Mouse (Mus musculus) hindbrain, postnatal 0 days (tissue): ENCODE measurements around the gene Atp6v1b1. TPM values are rescaled to one million over a fixed set of nuclear protein-coding genes. Genes with fewer than 3 reads are reported as not detected.
A peak's percentile ranks its signal among the peaks of the same experiment; 100 is the strongest.

Source experiments
- ATAC-seq: fragments of 200-750 bp; cut with Nextera tagmentation; 2 replicates; pipeline ENCODE4 v1.8.0; 2017; ENCODE audit warnings: mild to moderate bottlenecking, moderate TSS enrichment, moderate library complexity
- DNase-seq: peaks from one replicate; pipeline ENCODE4 v3.0.0-alpha.2; 2015; ENCODE audit warnings: low spot score
- H3K27ac ChIP-seq: fragments of 300-500 bp; sonication (generic); 2 replicates; pipeline ENCODE4 v1.5.1; 2014; ENCODE audit warnings: mild to moderate bottlenecking
- H3K27me3 ChIP-seq: fragments of 300-500 bp; sonication (generic); 2 replicates; pipeline ENCODE4 v1.6.1; 2014; ENCODE audit warnings: low read length, mixed read lengths; ENCODE audit not compliant: insufficient read depth
- H3K36me3 ChIP-seq: fragments of 300-500 bp; sonication (generic); 2 replicates; pipeline ENCODE4 v1.6.1; 2014; ENCODE audit warnings: low read length, mixed read lengths; ENCODE audit not compliant: insufficient read depth
- H3K4me1 ChIP-seq: fragments of 300-500 bp; sonication (generic); 2 replicates; pipeline ENCODE4 v1.6.1; 2014; ENCODE audit warnings: antibody characterized with exemption, low read length, mixed read lengths; ENCODE audit not compliant: insufficient read depth
- H3K4me2 ChIP-seq: fragments of 300-500 bp; sonication (generic); 2 replicates; pipeline ENCODE4 v1.6.1; 2014; ENCODE audit warnings: low read depth, mild to moderate bottlenecking, low read length, moderate library complexity, mixed read lengths
- H3K4me3 ChIP-seq: fragments of 300-500 bp; sonication (generic); 2 replicates; pipeline ENCODE4 v1.5.1; 2014; ENCODE audit warnings: low read length
- H3K9ac ChIP-seq: fragments of 300-500 bp; sonication (generic); replicated peaks from 2 replicates; pipeline ENCODE4 v1.6.1; 2014; ENCODE audit warnings: mild to moderate bottlenecking, low read length, moderate library complexity, mixed read lengths
- H3K9me3 ChIP-seq: fragments of 300-500 bp; sonication (generic); 2 replicates; pipeline ENCODE4 v1.6.1; 2016; ENCODE audit warnings: low read length, mixed read lengths
- CTCF ChIP-seq: IDR thresholded peaks from 2 replicates; pipeline ENCODE4 v1.5.1; 2016; ENCODE audit warnings: antibody characterized with exemption, control low read depth, low read depth
- WGBS: fragments of 180-500 bp; shearing (Covaris S2); extraction: QIAGEN DNeasy Blood & Tissue Kit; methylation state at CpG from one replicate; pipeline ENCODE4 v1.1.7; 2014; 5-methylcytosine and 5-hydroxymethylcytosine counted together
- polyA plus RNA-seq: library from polyadenylated mRNA; unstranded; fragments of >200 nt; fragmentation: Nextera tagmentation; extraction: Ambion mirVana; gene quantifications from 2 replicates; pipeline ENCODE4 v1.2.1, GENCODE M21; 2015
- total RNA-seq: library from RNA; depleted of rRNA; stranded (reverse); fragments of >200 nt; gene quantifications from 2 replicates; pipeline ENCODE4 v1.2.3, GENCODE M21; 2014

The Atp6v1b1 gene
- total and polyA plus RNA-seq, 2 experiments from 2014 or later = not detected

DNA sequence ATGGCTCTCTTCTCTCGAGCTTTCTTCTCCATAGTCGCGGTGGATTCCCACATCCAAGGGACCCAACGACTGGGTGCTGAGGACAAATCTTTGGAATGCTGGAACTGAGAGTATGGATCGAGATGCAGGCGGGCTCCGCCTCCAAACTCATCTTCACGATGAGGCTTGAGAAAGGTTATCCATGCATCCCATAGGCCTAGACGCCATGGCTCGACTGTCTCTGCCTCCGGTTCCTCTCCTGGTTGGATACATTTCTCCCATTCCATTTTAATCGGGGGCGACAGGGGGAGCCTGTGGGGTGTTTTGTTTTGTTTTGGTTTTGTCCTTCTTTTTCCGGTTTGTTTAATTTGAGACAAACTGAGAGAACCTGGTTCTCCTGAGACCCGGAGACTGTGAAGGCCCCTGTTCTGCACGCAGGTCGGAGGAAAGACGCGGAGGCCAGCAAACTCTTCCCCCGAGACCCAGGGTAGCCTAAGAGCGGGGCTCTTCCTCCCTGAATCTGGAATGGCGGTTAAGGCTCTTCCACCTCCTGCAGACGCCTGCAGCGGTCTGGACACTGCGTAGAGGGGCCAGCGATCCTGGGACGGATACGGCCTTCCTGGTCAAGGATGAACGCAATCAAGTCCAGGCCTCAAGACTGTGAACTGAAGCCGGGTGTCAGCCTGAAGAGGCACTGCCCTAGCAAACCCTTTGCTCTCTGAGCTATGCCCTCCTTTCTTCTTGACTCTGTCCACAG, 27.2 kb upstream of the Atp6v1b1 start:
- no peak for DNase-seq
- WGBS = 1% methylated on average over 30 of the region's 30 CpGs
- TF ChIP-seq CTCF = no peak

DNA sequence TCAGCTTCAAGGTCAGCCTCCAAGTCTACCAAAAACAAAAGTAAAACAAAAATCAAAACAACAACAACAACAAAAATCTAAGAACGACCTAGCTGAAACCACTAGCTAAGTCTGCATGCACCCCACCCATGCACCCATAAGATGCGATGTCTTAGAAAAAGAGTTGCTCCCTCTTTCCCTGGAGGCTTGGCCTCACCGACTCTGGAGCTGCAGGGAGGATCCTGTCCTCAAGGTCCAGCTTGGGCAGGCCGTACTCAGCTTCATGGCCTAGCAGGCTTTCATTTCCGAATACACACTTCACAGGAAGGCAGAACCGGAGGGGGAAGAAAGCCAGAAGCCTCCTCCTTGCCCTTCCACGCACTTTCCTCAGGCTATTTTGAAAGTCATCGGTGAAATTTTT, 25.8 kb upstream of the Atp6v1b1 start:
- no peak overlapping the region for H3K9ac ChIP-seq

More for the DNA sequence above, 27.2 kb upstream of the Atp6v1b1 start:
- H3K4me3 ChIP-seq = no peak overlapping the region
- no peaks in the 10 kb centered on the region for H3K9me3 ChIP-seq
- H3K27ac ChIP-seq = no peak overlapping the region
- no peak overlapping the region for H3K9ac ChIP-seq
- no peak for ATAC-seq
- H3K36me3 ChIP-seq = no peaks in the 10 kb centered on the region
- peaks cover 86% of the 10 kb centered on the region for H3K27me3 ChIP-seq
- no peak overlapping the region for H3K4me2 ChIP-seq
- H3K4me1 ChIP-seq = 0 out of 2 replicates have a peak, but pooled peaks cover 5% of the 10 kb centered on the region

DNA sequence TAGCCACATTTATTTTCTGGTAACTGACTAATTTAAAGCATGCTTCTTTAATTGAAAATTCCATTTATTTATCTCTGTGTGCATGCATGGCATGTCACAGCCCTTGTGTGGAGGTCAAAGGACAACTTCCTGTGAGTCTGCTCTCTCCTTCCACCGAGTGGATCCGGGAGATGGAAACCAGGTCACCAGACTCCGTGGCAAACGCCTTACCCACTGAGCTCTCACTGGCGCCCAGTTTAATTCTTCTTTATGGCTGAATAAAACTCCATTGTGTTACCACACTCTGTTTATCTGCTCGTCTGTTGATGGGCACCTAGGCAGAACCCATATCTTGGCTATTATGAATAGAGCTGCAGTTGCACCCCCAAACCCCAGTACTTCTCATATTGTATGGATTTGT, 20.3 kb upstream of the Atp6v1b1 start:
- H3K36me3 ChIP-seq = no peaks in the 10 kb centered on the region
- no peak overlapping the region for H3K9ac ChIP-seq
- H3K4me1 ChIP-seq = no peaks in the 10 kb centered on the region
- H3K27me3 ChIP-seq = peaks cover 72% of the 10 kb centered on the region
- H3K4me3 ChIP-seq = no peak overlapping the region
- 20% methylated on average over 6 of the region's 6 CpGs for WGBS
- H3K27ac ChIP-seq = no peak overlapping the region
- H3K4me2 ChIP-seq = no peak overlapping the region
- DNase-seq (no peak), ATAC-seq (no peak)
- TF ChIP-seq CTCF = no peak
- no peaks in the 10 kb centered on the region for H3K9me3 ChIP-seq

More for the DNA sequence above, 25.8 kb upstream of the Atp6v1b1 start:
- no peak for DNase-seq
- no peak for TF ChIP-seq CTCF
- 3% methylated on average over 8 of the region's 8 CpGs for WGBS
- Histone ChIP-seq H3K36me3 (no peaks in the 10 kb centered on the region), H3K27ac (no peak overlapping the region), H3K9me3 (no peaks in the 10 kb centered on the region), H3K4me2 (no peak overlapping the region), H3K4me1 (0 out of 2 replicates have a peak, but pooled peaks cover 2% of the 10 kb centered on the region), H3K4me3 (no peak overlapping the region), H3K27me3 (peaks cover 87% of the 10 kb centered on the region)
- ATAC-seq = no peak

DNA sequence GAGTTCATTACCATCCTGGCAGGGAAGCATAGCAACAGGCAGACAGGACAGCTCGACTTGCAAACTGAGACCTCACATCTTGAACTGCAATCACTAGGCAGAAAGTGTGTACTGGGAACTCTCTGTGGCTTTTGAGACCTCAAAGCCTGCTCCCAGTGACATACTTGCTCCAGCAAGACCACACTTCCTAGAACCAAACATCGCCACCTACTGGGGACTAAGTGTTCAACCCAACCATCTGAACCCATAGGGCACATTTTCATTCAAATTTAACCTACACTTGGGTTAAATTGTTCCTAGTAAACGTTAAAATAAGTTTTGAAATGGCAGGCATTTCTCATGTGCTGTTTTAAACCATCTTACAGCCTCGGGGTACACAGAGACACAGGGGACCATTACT, 15.6 kb upstream of the Atp6v1b1 start:
- Histone ChIP-seq H3K9ac (no peak overlapping the region), H3K9me3 (no peaks in the 10 kb centered on the region), H3K4me3 (no peak overlapping the region), H3K4me2 (no peak overlapping the region), H3K27me3 (peaks cover 31% of the 10 kb centered on the region), H3K4me1 (no peaks in the 10 kb centered on the region), H3K27ac (no peak overlapping the region), H3K36me3 (no peaks in the 10 kb centered on the region)
- DNase-seq = no peak
- no peak for ATAC-seq
- peak; percentile 49 for TF ChIP-seq CTCF
- 39% methylated on average over 4 of the region's 4 CpGs for WGBS

DNA sequence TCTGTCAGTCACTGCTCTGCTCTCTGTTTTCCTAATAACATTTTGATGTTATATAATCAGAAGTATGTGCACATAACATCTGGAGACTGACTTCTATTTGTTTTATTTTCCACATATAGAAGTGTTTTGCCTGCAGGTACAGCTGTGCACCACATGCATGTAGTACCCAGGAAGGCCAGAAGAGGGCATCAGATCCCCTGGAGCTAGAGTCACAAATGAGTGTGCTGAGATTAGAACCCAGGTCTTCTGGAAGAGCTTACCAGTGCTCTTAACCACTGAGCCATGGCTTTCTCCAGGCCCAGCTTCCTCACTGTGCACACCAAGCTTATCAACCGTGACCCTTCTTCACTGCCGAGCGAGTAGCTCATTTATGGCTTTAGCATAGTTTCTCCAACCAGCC, 14.3 kb upstream of the Atp6v1b1 start:
- H3K9me3 ChIP-seq = no peaks in the 10 kb centered on the region
- peak; percentile 58 for TF ChIP-seq CTCF
- no peaks in the 10 kb centered on the region for H3K36me3 ChIP-seq
- ATAC-seq = no peak
- no peak overlapping the region for H3K4me2 ChIP-seq
- H3K27me3 ChIP-seq = peaks cover 20% of the 10 kb centered on the region; the same call in 1 of the 2 replicates
- H3K9ac ChIP-seq = no peak overlapping the region
- no peaks in the 10 kb centered on the region for H3K4me1 ChIP-seq
- H3K4me3 ChIP-seq = no peak overlapping the region
- 92% methylated on average over 3 of the region's 3 CpGs for WGBS
- DNase-seq = no peak
- H3K27ac ChIP-seq = no peak overlapping the region

DNA sequence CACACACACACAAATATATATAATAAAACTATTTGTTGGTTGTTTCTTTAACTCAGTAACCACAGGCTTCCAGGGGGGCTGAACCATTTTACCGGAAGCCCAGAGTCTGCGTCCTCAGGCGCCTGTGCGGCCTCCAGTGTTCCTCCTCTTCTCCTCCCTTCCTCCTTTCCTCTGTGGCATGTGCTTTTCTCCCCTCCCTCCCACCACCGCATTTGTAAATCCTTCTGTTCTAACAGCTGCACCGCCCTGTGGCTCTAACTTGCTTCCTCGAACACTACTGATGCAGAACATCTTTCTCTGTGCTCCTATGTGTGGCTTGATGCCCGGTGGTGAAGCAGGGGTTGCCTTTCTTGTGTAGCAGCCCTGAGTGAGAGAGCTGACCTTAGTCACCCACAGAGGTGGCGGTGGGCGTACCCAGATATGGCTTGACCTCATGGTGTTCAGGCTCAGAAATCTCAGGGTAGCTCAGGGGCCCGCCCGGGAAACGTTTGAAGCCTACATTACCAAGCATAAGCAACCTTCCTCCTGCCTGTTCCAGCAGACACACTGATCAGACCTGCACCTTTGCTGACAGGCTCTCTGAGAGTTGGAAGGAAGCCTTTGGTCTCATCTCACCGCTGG, 13.3 kb upstream of the Atp6v1b1 start:
- DNase-seq (no peak), ATAC-seq (no peak)
- no peak overlapping the region for H3K27ac ChIP-seq
- H3K27me3 ChIP-seq = 0 out of 2 replicates have a peak, but pooled peaks cover 16% of the 10 kb centered on the region
- H3K4me2 ChIP-seq = no peak overlapping the region
- H3K9ac ChIP-seq = no peak overlapping the region
- no peaks in the 10 kb centered on the region for H3K36me3 ChIP-seq
- no peaks in the 10 kb centered on the region for H3K4me1 ChIP-seq
- no peak overlapping the region for H3K4me3 ChIP-seq
- WGBS = 71% methylated on average over 14 of the region's 14 CpGs
- H3K9me3 ChIP-seq = no peaks in the 10 kb centered on the region
- no peak for TF ChIP-seq CTCF

DNA sequence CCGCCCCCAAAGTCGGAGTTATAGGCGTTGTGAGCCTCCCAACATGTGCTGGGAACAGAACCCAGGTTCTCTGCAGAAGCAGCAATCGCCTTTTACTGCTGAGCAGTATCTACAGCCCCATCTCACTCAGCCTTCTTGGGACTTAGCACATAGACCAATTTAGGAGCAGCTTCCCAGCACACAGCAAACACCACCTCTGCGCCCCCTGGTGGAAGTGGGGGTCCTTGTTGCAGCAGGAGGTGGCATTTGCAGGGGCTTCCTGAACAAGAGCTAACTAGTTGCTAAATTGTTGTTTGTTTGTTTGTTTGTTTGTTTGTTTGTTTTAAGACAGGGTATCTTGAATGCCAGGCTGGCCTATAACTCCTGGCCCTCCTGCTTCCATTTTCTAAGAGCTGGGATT, 11.7 kb upstream of the Atp6v1b1 start:
- Histone ChIP-seq H3K4me1 (no peaks in the 10 kb centered on the region), H3K4me2 (no peak overlapping the region), H3K27ac (no peak overlapping the region), H3K4me3 (no peak overlapping the region), H3K27me3 (0 out of 2 replicates have a peak, but pooled peaks cover 11% of the 10 kb centered on the region), H3K36me3 (no peaks in the 10 kb centered on the region), H3K9ac (no peak overlapping the region), H3K9me3 (no peaks in the 10 kb centered on the region)
- WGBS = 30% methylated on average over 5 of the region's 5 CpGs
- TF ChIP-seq CTCF = peak; percentile 75
- ATAC-seq = no peak
- DNase-seq = peak; percentile 62
